Mouse (Mus musculus) hindlimb bud, embryonic 11.5 days (tissue): ENCODE measurements around the gene Hnrnpd.

Experiments
- DNase-seq: peaks from one replicate; pipeline ENCODE4 v3.0.0-alpha.2; 2012; ENCODE audit warnings: low read depth, low spot score; ENCODE audit errors: extremely low spot score

Gene Hnrnpd

GRCm38 (mm10) chr5:99978699-99979442 lies at the start of gene Hnrnpd, which contains the start of gene 4930524J08Rik:
Gene Hnrnpd (minus strand): TSS chr5:99978938.
Gene 4930524J08Rik (plus strand): TSS chr5:99979061.
- DNase-seq = no peak

- DNase-seq = no peak
Measured at GRCm38 (mm10) chr5:100024868-100025267, 46.1 kb upstream of the Hnrnpd start.

- no peak for DNase-seq
Measured at GRCm38 (mm10) chr5:100024403-100024802, 45.7 kb upstream of the Hnrnpd start.

- no peak for DNase-seq
Measured at GRCm38 (mm10) chr5:100020089-100020488, 41.4 kb upstream of the Hnrnpd start.

- no peak for DNase-seq
Measured at GRCm38 (mm10) chr5:100012599-100012998, 33.9 kb upstream of the Hnrnpd start.

DNA sequence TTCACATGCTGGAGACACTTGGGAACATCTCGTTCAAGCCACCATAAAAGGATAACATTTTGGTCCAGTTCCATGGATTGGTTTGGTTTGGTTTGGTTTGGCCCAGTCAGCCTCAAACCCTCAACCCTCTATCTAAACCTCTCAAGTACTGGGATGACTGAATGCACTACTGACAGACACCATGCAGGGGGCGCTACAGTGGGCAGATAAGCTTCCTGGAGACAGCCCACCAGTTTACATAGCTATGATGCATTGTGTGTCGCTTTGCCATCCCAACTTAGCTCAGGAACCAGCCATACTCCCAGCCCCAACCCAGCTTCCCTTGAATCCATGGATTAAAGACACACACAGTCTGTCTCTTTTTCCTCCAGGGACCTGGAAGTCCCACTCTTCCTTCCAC lies 29.7 kb upstream of the Hnrnpd start:
- DNase-seq = no peak

GRCm38 (mm10) chr5:100007040-100007375 lies 28.3 kb upstream of the Hnrnpd start:
- no peak for DNase-seq

- no peak for DNase-seq
Measured at GRCm38 (mm10) chr5:100006324-100007039, 27.7 kb upstream of the Hnrnpd start.

DNA sequence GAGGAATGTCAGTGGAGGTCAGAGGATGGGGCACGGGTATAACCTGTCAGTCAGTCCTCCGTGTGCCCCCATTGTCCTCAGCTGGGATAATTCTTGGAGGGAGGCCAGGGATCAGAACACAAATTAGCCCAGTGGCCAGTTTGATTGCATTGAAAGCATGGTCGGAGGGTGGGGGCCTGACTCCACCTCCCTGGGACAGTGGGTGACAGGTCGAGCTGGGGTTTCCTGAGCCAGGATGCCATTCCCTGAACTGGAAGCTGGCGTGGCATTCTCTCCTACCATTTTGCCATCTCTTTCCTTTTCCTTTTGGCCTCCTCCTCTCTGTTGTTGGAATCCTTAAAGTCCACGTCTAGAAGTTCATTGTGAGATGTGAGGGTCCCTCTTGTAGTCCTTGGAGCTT lies 27.2 kb upstream of the Hnrnpd start:
- no peak for DNase-seq

DNA sequence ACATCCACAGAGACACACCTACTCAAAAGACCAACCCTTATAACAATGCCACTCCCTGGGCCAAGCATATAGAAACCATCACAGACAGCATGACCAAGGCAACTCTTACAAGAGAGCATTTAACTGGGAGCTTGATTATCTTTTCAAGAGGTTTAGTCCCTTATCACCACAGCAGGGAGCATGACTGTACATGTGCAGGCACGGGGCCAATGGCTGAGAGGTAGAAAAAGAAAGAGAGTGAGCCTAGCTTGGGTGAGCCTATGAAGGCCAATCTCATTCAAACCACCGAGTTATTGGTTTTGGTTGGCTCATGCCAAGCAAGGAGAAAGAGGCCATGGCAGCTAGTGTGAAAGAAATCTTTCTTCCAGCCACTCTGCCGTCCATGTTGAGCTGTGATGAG lies 26.7 kb upstream of the Hnrnpd start:
- DNase-seq = no peak

GRCm38 (mm10) chr5:100003895-100004294 lies 25.2 kb upstream of the Hnrnpd start:
- no peak for DNase-seq

- no peak for DNase-seq
Measured at GRCm38 (mm10) chr5:100000500-100000899, 21.8 kb upstream of the Hnrnpd start.

GRCm38 (mm10) chr5:100000048-100000447 lies 21.3 kb upstream of the Hnrnpd start:
- no peak for DNase-seq

DNA sequence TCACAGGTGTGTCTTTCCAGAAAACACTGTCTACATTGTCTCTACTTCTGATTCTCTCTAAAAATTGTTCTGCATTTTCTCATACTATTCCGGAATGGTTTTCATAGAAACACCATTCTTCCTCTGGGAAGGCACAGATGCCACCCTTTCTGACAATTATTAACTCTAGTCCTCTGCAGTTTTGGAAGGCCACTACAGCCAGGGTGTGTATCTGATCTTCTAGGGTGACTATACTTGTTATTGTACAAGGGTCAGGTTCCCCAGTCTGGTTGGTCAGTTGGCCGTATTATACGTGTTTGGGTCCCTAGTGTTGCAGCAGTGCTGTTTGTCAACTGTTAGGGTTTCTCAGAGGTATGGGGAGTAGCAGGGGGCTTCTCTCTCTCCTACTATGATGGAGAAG lies 15.9 kb upstream of the Hnrnpd start:
- DNase-seq = no peak

DNA sequence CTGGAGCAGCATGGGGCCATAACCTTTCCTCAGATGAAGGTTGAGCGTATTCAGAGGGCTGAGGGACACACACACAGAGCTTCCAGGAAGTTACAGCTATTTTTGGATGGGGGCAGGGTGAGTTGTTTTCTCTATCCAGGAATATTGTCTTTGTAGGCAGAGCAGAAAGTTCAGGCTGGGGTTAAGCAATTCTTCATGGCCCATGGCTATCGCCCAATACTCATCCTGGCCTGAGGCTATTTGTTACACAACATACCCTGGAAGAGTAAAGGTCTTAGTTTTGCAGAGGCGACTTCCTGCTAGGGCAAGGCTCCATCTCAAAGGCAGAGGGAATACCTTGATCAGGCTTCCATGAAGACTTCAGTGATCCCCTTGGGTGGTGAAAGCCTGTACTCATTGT lies 15.4 kb upstream of the Hnrnpd start:
- DNase-seq = no peak

- no peak for DNase-seq
Measured at GRCm38 (mm10) chr5:99983452-99984061, 4.8 kb upstream of the Hnrnpd start.

DNA sequence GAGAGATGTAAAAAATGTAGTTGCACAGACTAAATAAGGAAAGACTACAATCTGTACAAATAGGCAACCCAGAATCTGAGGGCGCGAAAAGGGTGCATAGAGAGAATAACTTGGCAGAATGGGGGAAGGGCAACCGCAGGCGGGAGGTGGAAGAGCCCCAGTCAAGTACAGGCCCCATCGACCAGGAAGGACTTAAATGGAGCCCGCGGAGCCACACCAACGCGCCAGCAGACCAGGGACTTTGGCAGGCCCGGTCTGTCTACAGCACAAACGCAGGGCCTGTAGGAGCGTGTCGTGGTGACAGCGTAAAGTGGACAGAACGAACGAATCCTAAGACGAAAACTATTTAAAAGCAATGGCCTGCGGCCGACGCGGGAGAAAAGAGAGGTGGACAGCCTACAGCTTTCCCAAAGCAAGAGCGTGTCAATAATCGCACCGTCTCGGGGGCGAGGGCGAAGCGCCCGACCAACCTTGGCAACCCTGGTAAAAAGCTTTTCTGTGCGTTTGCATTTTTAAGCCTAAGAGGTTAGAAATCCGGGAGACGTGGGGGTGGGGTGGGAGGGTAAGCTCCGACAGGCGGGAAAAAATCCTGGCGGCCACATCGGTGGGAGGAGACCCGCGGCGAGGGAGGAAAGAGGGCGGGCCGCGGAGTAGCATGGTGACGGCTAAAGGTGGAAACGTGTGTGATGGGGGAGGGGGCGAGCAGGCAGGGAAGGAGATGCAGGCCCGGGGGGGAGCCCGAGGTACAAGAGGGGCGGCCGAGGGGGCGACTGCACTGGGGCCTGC lies 1.0 kb downstream of the Hnrnpd start:
- DNase-seq = no peak

GRCm38 (mm10) chr5:99976334-99976955 lies 2.3 kb downstream of the Hnrnpd start:
- DNase-seq = no peak

DNA sequence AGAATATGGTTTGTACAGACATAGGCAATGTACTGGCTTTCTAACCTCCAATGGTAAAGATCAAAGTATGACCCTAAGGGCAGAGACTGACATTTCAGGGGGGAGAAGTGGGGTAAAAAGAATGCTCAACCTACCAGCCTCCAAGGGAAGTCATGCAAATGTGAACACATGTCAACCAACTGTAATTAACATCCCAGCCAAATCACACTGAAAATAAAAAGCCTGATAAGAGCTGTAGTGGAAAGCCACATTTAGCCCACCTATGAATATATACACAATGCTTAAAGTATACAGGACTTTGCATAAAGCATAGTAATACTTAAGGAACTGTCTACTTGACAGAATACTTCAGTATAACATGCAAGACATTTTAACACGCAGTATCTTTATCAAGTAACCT lies 3.0 kb downstream of the Hnrnpd start:
- no peak for DNase-seq

GRCm38 (mm10) chr5:99975061-99975460 lies 3.7 kb downstream of the Hnrnpd start:
- no peak for DNase-seq

GRCm38 (mm10) chr5:99973941-99974340 lies 4.8 kb downstream of the Hnrnpd start:
- no peak for DNase-seq
